Mouse (Mus musculus) liver, postnatal 0 days (tissue): ENCODE results near the gene Prss16.
A peak's percentile ranks its signal among the peaks of the same experiment; 100 is the strongest.

Experiments used
- CTCF ChIP-seq: sonication (generic); IDR thresholded peaks from 2 replicates; pipeline ENCODE4 v1.5.1; 2016; ENCODE audit warnings: antibody characterized with exemption, low read depth
- EP300 ChIP-seq: IDR thresholded peaks from 2 replicates; pipeline ENCODE4 v1.6.1; 2016; ENCODE audit warnings: antibody characterized with exemption, low read depth, mild to moderate bottlenecking

GRCm38 (mm10) chr13:21974221-21974725 lies 35.3 kb downstream of the Prss16 start:
- TF ChIP-seq CTCF (peak; percentile 98), EP300 (no peak)
